Mouse (Mus musculus) E14TG2a.4 (cell line): ENCODE measurements around the gene 9930111J21Rik1.
"Not testable (repeated sequence)": the region's sequence is repeated elsewhere in the genome, so short reads cannot be mapped to it uniquely, and the experiment has no call there.

Experiments
- H3K27me3 ChIP-seq: 2 replicates; pipeline ENCODE4 v1.6.1; 2014; ENCODE audit warnings: low read length, control low read depth; ENCODE audit not compliant: insufficient read depth
- H3K36me3 ChIP-seq: 2 replicates; pipeline ENCODE4 v1.6.1; 2014; ENCODE audit warnings: low read length, control low read depth; ENCODE audit not compliant: insufficient read depth
- H3K4me1 ChIP-seq: replicated peaks from 2 replicates; pipeline ENCODE4 v1.6.1; 2014; ENCODE audit warnings: low read depth, low read length, control low read depth
- H3K4me3 ChIP-seq: replicated peaks from 2 replicates; pipeline ENCODE4 v1.5.1; 2014; ENCODE audit warnings: mild to moderate bottlenecking, low read length
- H3K9me3 ChIP-seq: 2 replicates; pipeline ENCODE4 v1.6.1; 2014; ENCODE audit warnings: low read length, control low read depth
- CTCF ChIP-seq: conservative IDR thresholded peaks from 2 replicates; pipeline ENCODE4 v1.5.1; 2014; ENCODE audit warnings: low read length
- NANOG ChIP-seq: IDR thresholded peaks from 2 replicates; pipeline ENCODE4 v1.6.1; 2014; ENCODE audit warnings: borderline replicate concordance, low read length, mixed read lengths
- POU5F1 ChIP-seq: IDR thresholded peaks from 2 replicates; pipeline ENCODE4 v1.6.1; 2014; ENCODE audit warnings: low read length, borderline replicate concordance

Gene 9930111J21Rik1

GRCm38 (mm10) chr11:48946090-48946489 is 33.1 kb downstream of the 9930111J21Rik1 start, which contains the start of gene Psme2b:
Gene Psme2b (minus strand): TSS chr11:48946190.
- H3K36me3 ChIP-seq, H3K4me1 ChIP-seq, H3K4me3 ChIP-seq, H3K9me3 ChIP-seq, H3K27me3 ChIP-seq: not testable (repeated sequence)

DNA sequence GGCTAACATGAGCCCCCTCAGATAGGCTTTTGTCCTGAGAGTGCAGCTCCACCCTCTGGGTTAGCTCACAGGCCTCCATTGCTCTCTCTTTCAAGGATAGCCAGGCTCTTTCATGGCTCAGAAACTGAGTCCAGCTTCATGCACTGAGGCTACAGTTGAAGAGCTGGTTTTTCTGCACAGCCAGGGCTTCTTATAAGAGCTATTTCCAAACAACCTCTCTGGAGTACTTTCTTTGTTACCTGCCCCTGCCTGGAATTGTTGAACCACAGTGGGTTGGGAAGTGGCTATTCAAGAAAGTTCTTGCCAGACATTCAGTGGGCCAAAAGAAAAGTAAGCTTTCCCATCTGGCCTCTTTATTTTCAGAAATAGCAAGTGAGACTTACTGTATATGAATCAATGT is 39.9 kb downstream of the 9930111J21Rik1 start:
- not testable (repeated sequence) for H3K4me3 ChIP-seq, H3K4me1 ChIP-seq, H3K36me3 ChIP-seq, H3K9me3 ChIP-seq, H3K27me3 ChIP-seq

GRCm38 (mm10) chr11:48935291-48935690 is 43.9 kb downstream of the 9930111J21Rik1 start:
- H3K4me3 ChIP-seq, H3K36me3 ChIP-seq, H3K9me3 ChIP-seq, H3K27me3 ChIP-seq, H3K4me1 ChIP-seq: not testable (repeated sequence)

GRCm38 (mm10) chr11:48933923-48934322 is 45.3 kb downstream of the 9930111J21Rik1 start:
- H3K36me3 ChIP-seq, H3K9me3 ChIP-seq, H3K4me3 ChIP-seq, H3K27me3 ChIP-seq, H3K4me1 ChIP-seq: not testable (repeated sequence)

- not testable (repeated sequence) for H3K4me1 ChIP-seq, H3K9me3 ChIP-seq, H3K27me3 ChIP-seq, H3K36me3 ChIP-seq, H3K4me3 ChIP-seq
Observed at GRCm38 (mm10) chr11:48933422-48933821, 45.8 kb downstream of the 9930111J21Rik1 start.

GRCm38 (mm10) chr11:48928068-48928467 is 51.1 kb downstream of the 9930111J21Rik1 start:
- H3K9me3 ChIP-seq, H3K27me3 ChIP-seq, H3K4me3 ChIP-seq, H3K36me3 ChIP-seq, H3K4me1 ChIP-seq: not testable (repeated sequence)

- not testable (repeated sequence) for H3K4me1 ChIP-seq, H3K27me3 ChIP-seq, H3K9me3 ChIP-seq, H3K36me3 ChIP-seq, H3K4me3 ChIP-seq
Observed at GRCm38 (mm10) chr11:48926437-48926836, 52.8 kb downstream of the 9930111J21Rik1 start.

- not testable (repeated sequence) for H3K4me1 ChIP-seq, H3K4me3 ChIP-seq, H3K27me3 ChIP-seq, H3K9me3 ChIP-seq, H3K36me3 ChIP-seq
Observed at GRCm38 (mm10) chr11:48923818-48924217, 55.4 kb downstream of the 9930111J21Rik1 start.

DNA sequence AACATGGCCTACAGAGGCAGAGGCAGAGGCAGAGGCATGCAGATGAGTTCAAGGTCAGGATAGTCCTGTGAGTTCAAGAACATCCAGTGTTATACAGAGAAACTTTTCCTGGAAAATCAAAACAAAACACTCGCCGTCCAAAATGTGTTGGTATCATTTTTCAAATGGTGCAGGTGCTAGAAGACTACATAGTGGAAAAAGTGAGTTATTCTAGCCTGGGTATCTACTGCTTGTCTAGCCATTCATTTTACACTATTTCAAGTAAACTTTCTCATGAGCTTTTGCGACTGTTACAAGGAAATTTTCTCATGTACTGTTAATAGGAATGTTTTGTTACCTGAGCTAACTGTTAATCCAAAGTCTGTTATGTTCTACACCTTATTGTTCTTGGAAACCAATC is 60.8 kb downstream of the 9930111J21Rik1 start:
- no peak overlapping the region for H3K4me3 ChIP-seq
- no peaks in the 10 kb centered on the region for H3K9me3 ChIP-seq
- no peak for TF ChIP-seq POU5F1
- no peak for TF ChIP-seq NANOG
- no peak for TF ChIP-seq CTCF
- no peaks in the 10 kb centered on the region for H3K36me3 ChIP-seq
- H3K4me1 ChIP-seq: no peaks in the 10 kb centered on the region
- no peaks in the 10 kb centered on the region for H3K27me3 ChIP-seq

- H3K4me3 ChIP-seq: no peak overlapping the region
- H3K36me3 ChIP-seq: no peaks in the 10 kb centered on the region
- no peaks in the 10 kb centered on the region for H3K9me3 ChIP-seq
- no peaks in the 10 kb centered on the region for H3K4me1 ChIP-seq
- no peaks in the 10 kb centered on the region for H3K27me3 ChIP-seq
- TF ChIP-seq NANOG (no peak), POU5F1 (no peak), CTCF (no peak)
Observed at GRCm38 (mm10) chr11:48913611-48914010, 65.6 kb downstream of the 9930111J21Rik1 start.

GRCm38 (mm10) chr11:48908459-48908858 is 70.7 kb downstream of the 9930111J21Rik1 start:
- no peak for TF ChIP-seq POU5F1
- no peak for TF ChIP-seq CTCF
- no peak for TF ChIP-seq NANOG
- Histone ChIP-seq H3K27me3 (no peaks in the 10 kb centered on the region), H3K36me3 (no peaks in the 10 kb centered on the region), H3K4me3 (no peak overlapping the region), H3K9me3 (no peaks in the 10 kb centered on the region), H3K4me1 (no peaks in the 10 kb centered on the region)
